Mouse (Mus musculus) kidney, embryonic 15.5 days (tissue): ENCODE results near the gene Nkd2. TPM values are rescaled to one million over a fixed set of nuclear protein-coding genes. Genes with fewer than 3 reads are reported as not detected.

Experiments used
- ATAC-seq: fragments of 200-750 bp; cut with Nextera tagmentation; replicated peaks from 2 replicates; pipeline ENCODE4 v1.8.0; 2017; ENCODE audit warnings: moderate TSS enrichment; ENCODE audit not compliant: low FRiP score
- H3K27ac ChIP-seq: fragments of 300-500 bp; sonication (generic); 2 replicates; pipeline ENCODE4 v1.5.1; 2015; ENCODE audit warnings: mild to moderate bottlenecking, inconsistent platforms
- H3K27me3 ChIP-seq: fragments of 300-500 bp; sonication (generic); 2 replicates; pipeline ENCODE4 v1.6.1; 2015; ENCODE audit warnings: inconsistent platforms
- H3K36me3 ChIP-seq: fragments of 300-500 bp; sonication (generic); 2 replicates; pipeline ENCODE4 v1.6.1; 2015; ENCODE audit warnings: inconsistent platforms
- H3K4me1 ChIP-seq: fragments of 300-500 bp; sonication (generic); 2 replicates; pipeline ENCODE4 v1.6.1; 2015; ENCODE audit warnings: inconsistent platforms
- H3K4me2 ChIP-seq: fragments of 300-500 bp; sonication (generic); 2 replicates; pipeline ENCODE4 v1.6.1; 2015; ENCODE audit warnings: moderate library complexity, mild to moderate bottlenecking, inconsistent platforms
- H3K4me3 ChIP-seq: fragments of 300-500 bp; sonication (generic); replicated peaks from 2 replicates; pipeline ENCODE4 v1.5.1; 2015; ENCODE audit warnings: mild to moderate bottlenecking, inconsistent platforms
- H3K9ac ChIP-seq: fragments of 300-500 bp; sonication (generic); 2 replicates; pipeline ENCODE4 v1.6.1; 2015; ENCODE audit warnings: mild to moderate bottlenecking, inconsistent platforms
- H3K9me3 ChIP-seq: fragments of 300-500 bp; sonication (generic); replicated peaks from 2 replicates; pipeline ENCODE4 v1.6.1; 2016; ENCODE audit warnings: inconsistent platforms
- whole genome bisulfite sequencing: fragments of 180-500 bp; shearing (Covaris S2); methylation state at CpG from one replicate; pipeline ENCODE4 v1.1.7; 2015; ENCODE audit warnings: mixed read lengths; 5-methylcytosine and 5-hydroxymethylcytosine counted together
- polyA plus RNA-seq: library from polyadenylated mRNA; unstranded; fragments of >200 nt; fragmentation: Nextera tagmentation; extraction: Ambion mirVana; gene quantifications from 2 replicates; pipeline ENCODE4 v1.2.1, GENCODE M21; 2015

Nkd2 gene
- polyA plus RNA-seq: 5.6 and 6.2 TPM in 2 replicates

DNA sequence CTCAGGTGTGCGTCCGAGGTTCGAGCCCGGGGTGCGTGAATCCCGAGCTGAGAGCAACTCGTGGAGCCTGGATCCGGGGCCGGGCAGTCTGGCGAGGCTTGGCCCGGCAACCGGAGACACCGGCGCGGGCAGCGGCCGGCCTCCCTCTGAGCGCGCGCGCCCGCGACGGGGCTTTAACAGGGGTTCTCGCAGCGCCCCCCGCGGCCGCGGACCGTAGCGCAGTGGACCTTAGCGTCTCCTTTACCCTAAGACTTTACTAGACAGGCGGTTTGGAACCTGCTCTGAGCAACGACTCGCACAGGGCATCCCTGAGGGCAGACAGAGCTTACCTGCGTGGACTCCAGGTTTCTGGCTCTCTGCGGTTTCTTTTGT lies at the start of gene Nkd2:
Gene Nkd2 (minus strand): TSS at position 167 of the 372 bp plus-strand sequence.
- Histone ChIP-seq H3K4me3 (peak within 1 kb of the TSS; percentile 70), H3K27me3 (peaks cover 35% of the 10 kb centered on the region), H3K4me2 (peak within 1 kb of the TSS; percentile 95), H3K9ac (peak within 1 kb of the TSS; percentile 55), H3K4me1 (peaks cover 10% of the 10 kb centered on the region), H3K9me3 (no peaks in the 10 kb centered on the region), H3K27ac (no peak within 1 kb of the TSS), H3K36me3 (no peaks in the 10 kb centered on the region)
- peak; percentile 91 for ATAC-seq
- under 1% methylated on average over 38 of the region's 38 CpGs for WGBS

DNA sequence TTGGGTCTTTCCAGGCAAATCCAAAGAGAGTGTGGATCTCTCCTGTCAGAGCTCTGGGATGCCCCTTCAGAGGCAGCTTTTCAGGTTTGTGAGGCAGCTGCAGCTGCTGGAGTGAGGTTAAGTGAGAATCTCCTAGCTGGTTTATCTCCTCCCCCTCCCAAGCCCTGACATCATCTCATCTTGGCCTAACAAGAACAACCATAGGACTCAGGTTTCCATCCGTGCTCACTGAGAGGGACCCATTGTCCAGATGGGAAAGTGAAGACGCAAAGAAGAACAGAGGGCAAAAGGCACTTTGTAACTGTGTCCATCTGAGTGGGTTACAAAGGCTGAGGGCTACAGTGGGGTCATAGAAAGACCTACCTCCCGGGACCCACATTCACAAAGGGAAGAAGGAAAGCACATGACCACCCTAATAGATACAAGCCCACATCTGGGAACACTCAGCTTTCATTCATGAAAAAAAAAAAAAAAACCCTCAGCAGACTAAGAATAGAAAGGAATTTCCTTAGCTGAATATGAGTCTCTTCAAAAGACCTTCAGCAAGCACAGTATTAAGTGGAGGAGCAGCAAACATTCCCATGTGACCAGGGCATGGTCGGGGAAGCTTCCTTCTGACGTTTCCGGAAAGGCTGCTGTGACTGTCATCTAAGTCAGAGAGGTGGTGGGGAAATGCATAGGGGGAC lies 45.2 kb upstream of the Nkd2 start:
- WGBS: 50% methylated on average over 6 of the region's 6 CpGs
- ATAC-seq: peak; percentile 67; the same call in 1 of the 2 replicates

GRCm38 (mm10) chr13:73887415-73887874 lies 40.0 kb upstream of the Nkd2 start:
- peak; percentile 70 for ATAC-seq
- WGBS: 44% methylated on average over 4 of the region's 4 CpGs

More for the DNA sequence above, 45.2 kb upstream of the Nkd2 start:
- Histone ChIP-seq H3K27me3 (no peaks in the 10 kb centered on the region), H3K4me2 (no peak overlapping the region), H3K36me3 (no peaks in the 10 kb centered on the region), H3K27ac (peak overlapping the region; percentile 71), H3K4me3 (no peak overlapping the region), H3K9ac (no peak overlapping the region), H3K4me1 (peaks cover 15% of the 10 kb centered on the region), H3K9me3 (no peaks in the 10 kb centered on the region)

DNA sequence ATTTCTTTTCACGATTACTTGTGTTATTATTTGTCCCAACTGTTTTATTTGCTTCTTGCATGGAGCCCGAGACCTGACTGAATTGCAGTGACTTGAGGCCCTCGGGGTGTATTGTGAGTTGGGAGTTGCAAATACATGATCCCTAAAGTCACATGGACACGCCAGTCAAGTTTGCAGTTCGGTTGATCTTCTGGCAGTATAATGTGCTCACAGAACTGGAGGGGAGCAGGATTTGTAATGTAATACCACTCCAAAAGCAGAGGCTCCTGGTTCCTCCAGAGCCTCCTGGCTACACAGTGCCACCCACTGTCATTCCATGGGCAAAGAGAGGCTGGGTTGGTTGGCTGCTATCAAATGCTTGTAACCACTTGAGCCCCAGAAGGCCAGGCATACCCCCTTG lies 39.2 kb upstream of the Nkd2 start:
- 49% methylated on average over 5 of the region's 5 CpGs for WGBS
- no peak overlapping the region for H3K4me3 ChIP-seq
- H3K27ac ChIP-seq: no peak overlapping the region
- H3K36me3 ChIP-seq: no peaks in the 10 kb centered on the region
- no peak overlapping the region for H3K4me2 ChIP-seq
- H3K27me3 ChIP-seq: no peaks in the 10 kb centered on the region
- no peaks in the 10 kb centered on the region for H3K9me3 ChIP-seq
- H3K4me1 ChIP-seq: peaks cover 10% of the 10 kb centered on the region
- ATAC-seq: no peak
- H3K9ac ChIP-seq: no peak overlapping the region

More at GRCm38 (mm10) chr13:73887415-73887874, 40.0 kb upstream of the Nkd2 start:
- Histone ChIP-seq H3K27me3 (no peaks in the 10 kb centered on the region), H3K4me2 (no peak overlapping the region), H3K4me3 (no peak overlapping the region), H3K27ac (0 out of 2 replicates have a peak overlapping the region, but pooled peaks have one; percentile 45), H3K36me3 (no peaks in the 10 kb centered on the region), H3K4me1 (peaks cover 14% of the 10 kb centered on the region), H3K9me3 (no peaks in the 10 kb centered on the region), H3K9ac (no peak overlapping the region)

GRCm38 (mm10) chr13:73886066-73886465 lies 38.6 kb upstream of the Nkd2 start:
- Histone ChIP-seq H3K27ac (no peak overlapping the region), H3K4me3 (no peak overlapping the region), H3K27me3 (no peaks in the 10 kb centered on the region), H3K4me1 (peaks cover 10% of the 10 kb centered on the region), H3K9me3 (no peaks in the 10 kb centered on the region), H3K9ac (no peak overlapping the region), H3K4me2 (no peak overlapping the region), H3K36me3 (no peaks in the 10 kb centered on the region)
- no peak for ATAC-seq
- 78% methylated on average over 4 of the region's 4 CpGs for WGBS

DNA sequence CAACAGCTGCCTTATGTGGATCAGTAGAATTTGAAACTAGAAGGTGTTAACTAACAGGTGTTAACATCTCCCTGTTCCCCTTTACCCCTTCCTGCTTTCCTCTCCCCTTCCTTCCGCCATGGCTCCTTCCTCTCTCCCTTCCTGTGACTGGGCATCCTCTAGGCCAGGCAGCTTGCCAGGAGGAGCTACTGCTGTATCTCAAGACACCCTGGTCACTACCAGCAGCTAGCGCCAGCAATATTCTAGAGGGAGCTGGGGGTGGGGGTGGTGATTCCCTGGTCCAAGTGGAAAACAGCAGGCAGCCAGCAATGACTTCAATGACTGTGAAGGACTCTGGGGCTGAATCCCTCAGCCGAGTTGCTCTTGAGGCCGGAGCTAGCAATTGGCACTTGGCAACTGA lies 38.2 kb upstream of the Nkd2 start:
- H3K4me1 ChIP-seq: peaks cover 10% of the 10 kb centered on the region
- WGBS: 85% methylated on average over 4 of the region's 4 CpGs

GRCm38 (mm10) chr13:73881347-73881746 lies 33.9 kb upstream of the Nkd2 start:
- Histone ChIP-seq H3K36me3 (no peaks in the 10 kb centered on the region), H3K27ac (no peak overlapping the region), H3K4me2 (no peak overlapping the region), H3K4me1 (no peaks in the 10 kb centered on the region), H3K4me3 (no peak overlapping the region), H3K27me3 (no peaks in the 10 kb centered on the region), H3K9me3 (no peaks in the 10 kb centered on the region), H3K9ac (no peak overlapping the region)
- WGBS: 67% methylated on average over 8 of the region's 8 CpGs
- no peak for ATAC-seq

More for the DNA sequence above, 38.2 kb upstream of the Nkd2 start:
- H3K27ac ChIP-seq: no peak overlapping the region
- no peaks in the 10 kb centered on the region for H3K36me3 ChIP-seq
- no peak overlapping the region for H3K9ac ChIP-seq
- no peak overlapping the region for H3K4me2 ChIP-seq
- H3K27me3 ChIP-seq: no peaks in the 10 kb centered on the region
- no peak overlapping the region for H3K4me3 ChIP-seq
- no peaks in the 10 kb centered on the region for H3K9me3 ChIP-seq
- ATAC-seq: no peak

- H3K36me3 ChIP-seq: no peaks in the 10 kb centered on the region
- no peak overlapping the region for H3K4me2 ChIP-seq
- ATAC-seq: no peak
- H3K4me3 ChIP-seq: no peak overlapping the region
- no peaks in the 10 kb centered on the region for H3K9me3 ChIP-seq
- no peak overlapping the region for H3K9ac ChIP-seq
- 83% methylated on average over 5 of the region's 5 CpGs for WGBS
- no peak overlapping the region for H3K27ac ChIP-seq
- H3K4me1 ChIP-seq: no peaks in the 10 kb centered on the region
- no peaks in the 10 kb centered on the region for H3K27me3 ChIP-seq
Measured at GRCm38 (mm10) chr13:73879824-73880223, 32.4 kb upstream of the Nkd2 start.

GRCm38 (mm10) chr13:73872159-73872558 lies 24.7 kb upstream of the Nkd2 start:
- H3K27ac ChIP-seq: no peak overlapping the region
- H3K9me3 ChIP-seq: no peaks in the 10 kb centered on the region
- no peaks in the 10 kb centered on the region for H3K4me1 ChIP-seq
- no peak overlapping the region for H3K4me2 ChIP-seq
- WGBS: 84% methylated on average over 2 of the region's 2 CpGs
- H3K4me3 ChIP-seq: no peak overlapping the region
- H3K27me3 ChIP-seq: no peaks in the 10 kb centered on the region
- no peak for ATAC-seq
- no peaks in the 10 kb centered on the region for H3K36me3 ChIP-seq
- no peak overlapping the region for H3K9ac ChIP-seq

- under 1% methylated on average over 65 of the region's 65 CpGs for WGBS
- ATAC-seq: peak; percentile 74
- Histone ChIP-seq H3K27me3 (peaks cover 35% of the 10 kb centered on the region), H3K4me2 (peak overlapping the region; percentile 95), H3K36me3 (no peaks in the 10 kb centered on the region), H3K9me3 (no peaks in the 10 kb centered on the region), H3K4me3 (peak overlapping the region; percentile 70), H3K4me1 (peaks cover 10% of the 10 kb centered on the region), H3K27ac (no peak overlapping the region), H3K9ac (peak overlapping the region; percentile 55)
Measured at GRCm38 (mm10) chr13:73846589-73847464, 604 bp downstream of the Nkd2 start.

- Histone ChIP-seq H3K4me1 (peaks cover 13% of the 10 kb centered on the region), H3K36me3 (no peaks in the 10 kb centered on the region), H3K4me2 (no peak overlapping the region), H3K27ac (no peak overlapping the region), H3K4me3 (no peak overlapping the region), H3K9ac (no peak overlapping the region), H3K9me3 (no peaks in the 10 kb centered on the region), H3K27me3 (peaks cover 24% of the 10 kb centered on the region)
- no peak for ATAC-seq
Measured at GRCm38 (mm10) chr13:73842696-73843095, 4.7 kb downstream of the Nkd2 start.

DNA sequence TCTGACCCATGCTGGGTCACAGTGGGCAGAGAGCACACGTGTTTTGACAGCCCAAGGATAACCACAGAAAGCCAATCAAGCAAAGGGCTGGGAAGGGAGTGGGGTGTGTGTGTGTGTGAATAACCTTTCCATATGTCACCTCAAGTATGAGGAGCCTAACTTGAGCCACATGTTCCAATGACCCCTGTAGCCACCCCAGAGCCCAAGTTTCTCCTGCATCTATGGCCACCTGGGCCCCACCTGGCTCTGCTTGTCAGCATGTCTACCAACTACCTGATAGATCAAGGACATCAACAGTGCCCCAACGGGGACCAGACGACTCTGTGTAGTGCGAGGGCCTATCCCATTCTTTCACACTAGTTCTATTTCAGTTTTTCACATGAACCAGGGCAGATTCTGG lies 7.7 kb downstream of the Nkd2 start:
- peaks cover 24% of the 10 kb centered on the region for H3K4me1 ChIP-seq
- H3K4me2 ChIP-seq: no peak overlapping the region
- no peak overlapping the region for H3K4me3 ChIP-seq
- no peak overlapping the region for H3K27ac ChIP-seq
- WGBS: 82% methylated on average over 4 of the region's 4 CpGs
- no peaks in the 10 kb centered on the region for H3K36me3 ChIP-seq
- no peaks in the 10 kb centered on the region for H3K27me3 ChIP-seq
- no peak overlapping the region for H3K9ac ChIP-seq
- no peaks in the 10 kb centered on the region for H3K9me3 ChIP-seq
- no peak for ATAC-seq
